Mouse (Mus musculus): ENCODE data around the gene Sfxn2. TPM values are rescaled to one million over a fixed set of nuclear protein-coding genes. Genes with fewer than 3 reads are reported as not detected.
"Not testable (repeated sequence)": the region's sequence is repeated elsewhere in the genome, so short reads cannot be mapped to it uniquely, and the experiment has no call there.

Gene Sfxn2
- polyA plus RNA-seq, 1 experiment from 2014 or later: 18.4 TPM

DNA sequence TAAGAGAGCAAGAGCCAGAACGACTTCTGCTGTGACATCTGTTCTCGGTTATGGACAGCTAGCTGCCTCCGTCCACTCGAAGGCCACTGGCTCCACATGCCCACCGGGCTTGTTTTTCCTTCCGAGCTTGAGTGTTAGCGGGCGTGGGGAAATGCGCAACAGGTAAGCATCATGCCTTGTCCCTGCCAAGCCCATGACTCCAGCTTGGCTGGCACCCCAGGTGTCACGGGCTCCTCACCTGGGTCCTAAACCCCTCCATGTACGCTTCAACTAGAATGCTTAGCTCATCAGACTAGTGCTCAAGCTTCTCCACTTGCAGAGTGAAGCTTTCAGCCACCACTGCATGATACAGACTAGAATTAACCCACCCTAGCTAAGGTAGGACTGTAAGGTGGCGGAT, 14.5 kb upstream of the Sfxn2 start:
- peak; percentile 74 for DNase-seq (ENCODE audit: low spot score)

GRCm38 (mm10) chr19:46562132-46562531, 11.0 kb upstream of the Sfxn2 start:
- DNase-seq (ENCODE audit: low spot score) (peak; percentile 90), ATAC-seq (peak; percentile 77)
- no peaks in the 10 kb centered on the region for H3K27me3 ChIP-seq (replicated peaks; ENCODE audit: insufficient read depth, low read length)
- 3% methylated on average over 1 of the region's 1 CpGs for WGBS
- no peak overlapping the region for H3K4me2 ChIP-seq (replicated peaks; ENCODE audit: low read depth, low read length)
- no peaks in the 10 kb centered on the region for H3K9me3 ChIP-seq (ENCODE audit: low read length)
- no peaks in the 10 kb centered on the region for H3K4me1 ChIP-seq (ENCODE audit: insufficient read depth, low read depth, low read length)
- 0 out of 2 replicates have a peak overlapping the region, but pooled peaks have one; percentile 23 for H3K27ac ChIP-seq (ENCODE audit: low read length)
- no peak for TF ChIP-seq EP300 (IDR thresholded peaks at IDR 0.05)
- TF ChIP-seq CTCF (IDR thresholded peaks at IDR 0.05): peak; percentile 92
- H3K4me3 ChIP-seq (ENCODE audit: low read depth, low read length): no peak overlapping the region
- H3K9ac ChIP-seq (replicated peaks; ENCODE audit: low read depth): no peak overlapping the region
- no peaks in the 10 kb centered on the region; the same call in 1 of the 2 replicates for H3K36me3 ChIP-seq (ENCODE audit: insufficient read depth, low read length)

More for the DNA sequence above, 14.5 kb upstream of the Sfxn2 start:
- no peak overlapping the region for H3K4me3 ChIP-seq (ENCODE audit: low read depth, low read length)
- no peaks in the 10 kb centered on the region for H3K4me1 ChIP-seq (ENCODE audit: insufficient read depth, low read depth, low read length)
- 53% methylated on average over 12 of the region's 12 CpGs for WGBS
- ATAC-seq: peak; percentile 81
- no peaks in the 10 kb centered on the region for H3K9me3 ChIP-seq (ENCODE audit: low read length)
- no peak overlapping the region for H3K9ac ChIP-seq (replicated peaks; ENCODE audit: low read depth)
- no peaks in the 10 kb centered on the region for H3K36me3 ChIP-seq (ENCODE audit: insufficient read depth, low read length)
- H3K27me3 ChIP-seq (replicated peaks; ENCODE audit: insufficient read depth, low read length): no peaks in the 10 kb centered on the region
- TF ChIP-seq CTCF (IDR thresholded peaks at IDR 0.05) (no peak), EP300 (IDR thresholded peaks at IDR 0.05) (no peak)
- H3K4me2 ChIP-seq (replicated peaks; ENCODE audit: low read depth, low read length): no peak overlapping the region
- H3K27ac ChIP-seq (ENCODE audit: low read length): no peak overlapping the region

- H3K36me3 ChIP-seq (ENCODE audit: insufficient read depth, low read length): no peaks in the 10 kb centered on the region; the same call in 1 of the 2 replicates
- H3K27me3 ChIP-seq (replicated peaks; ENCODE audit: insufficient read depth, low read length): no peaks in the 10 kb centered on the region
- 0 out of 2 replicates have a peak overlapping the region, but pooled peaks have one; percentile 23 for H3K27ac ChIP-seq (ENCODE audit: low read length)
- no peaks in the 10 kb centered on the region for H3K9me3 ChIP-seq (ENCODE audit: low read length)
- TF ChIP-seq CTCF (IDR thresholded peaks at IDR 0.05): no peak
- TF ChIP-seq EP300 (IDR thresholded peaks at IDR 0.05): no peak
- peak; percentile 44 for DNase-seq (ENCODE audit: low spot score)
- H3K4me2 ChIP-seq (replicated peaks; ENCODE audit: low read depth, low read length): no peak overlapping the region
- H3K4me1 ChIP-seq (ENCODE audit: insufficient read depth, low read depth, low read length): no peaks in the 10 kb centered on the region
- H3K9ac ChIP-seq (replicated peaks; ENCODE audit: low read depth): no peak overlapping the region
- 80% methylated on average over 14 of the region's 14 CpGs for WGBS
- H3K4me3 ChIP-seq (ENCODE audit: low read depth, low read length): no peak overlapping the region
- ATAC-seq: no peak
These were observed 10.3 kb upstream of the Sfxn2 start for GRCm38 (mm10) chr19:46562581-46563515.

DNA sequence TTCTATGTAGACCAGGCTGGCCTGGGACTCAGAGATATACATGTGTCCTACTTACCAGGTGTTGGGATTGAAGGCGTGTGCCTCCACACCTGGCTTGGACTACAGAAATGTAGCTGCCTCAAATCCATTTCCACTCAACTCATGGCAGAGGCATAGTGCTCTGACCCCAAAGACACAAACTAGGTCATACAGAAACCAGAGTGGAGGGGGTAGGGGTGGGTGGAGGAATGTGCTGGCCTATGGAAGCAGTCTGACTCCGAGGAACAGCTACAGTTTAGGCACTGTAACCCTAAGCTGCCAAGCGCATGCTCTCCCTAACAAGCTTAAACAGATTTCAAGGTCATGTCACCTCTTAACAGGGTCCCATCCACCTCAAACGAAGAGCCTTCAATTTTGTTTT, 9.6 kb upstream of the Sfxn2 start:
- no peak for TF ChIP-seq CTCF (IDR thresholded peaks at IDR 0.05)
- no peak for DNase-seq (ENCODE audit: low spot score)
- 68% methylated on average over 4 of the region's 4 CpGs for WGBS
- ATAC-seq: no peak
- H3K27ac ChIP-seq (ENCODE audit: low read length): no peak overlapping the region
- H3K4me2 ChIP-seq (replicated peaks; ENCODE audit: low read depth, low read length): no peak overlapping the region
- no peaks in the 10 kb centered on the region for H3K4me1 ChIP-seq (ENCODE audit: insufficient read depth, low read depth, low read length)
- no peak overlapping the region for H3K4me3 ChIP-seq (ENCODE audit: low read depth, low read length)
- no peaks in the 10 kb centered on the region for H3K9me3 ChIP-seq (ENCODE audit: low read length)
- H3K36me3 ChIP-seq (ENCODE audit: insufficient read depth, low read length): no peaks in the 10 kb centered on the region; the same call in 1 of the 2 replicates
- no peak overlapping the region for H3K9ac ChIP-seq (replicated peaks; ENCODE audit: low read depth)
- no peaks in the 10 kb centered on the region for H3K27me3 ChIP-seq (replicated peaks; ENCODE audit: insufficient read depth, low read length)

GRCm38 (mm10) chr19:46564043-46564462, 9.1 kb upstream of the Sfxn2 start:
- WGBS: 71% methylated on average over 14 of the region's 14 CpGs
- no peak for TF ChIP-seq EP300 (IDR thresholded peaks at IDR 0.05)
- no peak for TF ChIP-seq CTCF (IDR thresholded peaks at IDR 0.05)
- Histone ChIP-seq H3K9ac (replicated peaks; ENCODE audit: low read depth) (no peak overlapping the region), H3K27me3 (replicated peaks; ENCODE audit: insufficient read depth, low read length) (no peaks in the 10 kb centered on the region), H3K9me3 (ENCODE audit: low read length) (no peaks in the 10 kb centered on the region), H3K4me2 (replicated peaks; ENCODE audit: low read depth, low read length) (no peak overlapping the region), H3K4me3 (ENCODE audit: low read depth, low read length) (no peak overlapping the region), H3K36me3 (ENCODE audit: insufficient read depth, low read length) (no peaks in the 10 kb centered on the region; the same call in 1 of the 2 replicates), H3K4me1 (ENCODE audit: insufficient read depth, low read depth, low read length) (no peaks in the 10 kb centered on the region), H3K27ac (ENCODE audit: low read length) (no peak overlapping the region)
- ATAC-seq (no peak), DNase-seq (ENCODE audit: low spot score) (no peak)

GRCm38 (mm10) chr19:46571211-46571877, 1.8 kb upstream of the Sfxn2 start:
- not testable (repeated sequence) for DNase-seq (ENCODE audit: low spot score); H3K36me3 ChIP-seq (ENCODE audit: insufficient read depth, low read length); H3K4me2 ChIP-seq (replicated peaks; ENCODE audit: low read depth, low read length); H3K4me1 ChIP-seq (ENCODE audit: insufficient read depth, low read depth, low read length); ATAC-seq; H3K27me3 ChIP-seq (replicated peaks; ENCODE audit: insufficient read depth, low read length); H3K9ac ChIP-seq (replicated peaks; ENCODE audit: low read depth); H3K27ac ChIP-seq (ENCODE audit: low read length); H3K9me3 ChIP-seq (ENCODE audit: low read length); H3K4me3 ChIP-seq (ENCODE audit: low read depth, low read length)
- WGBS: 61% methylated on average over 3 of the region's 3 CpGs

All from lung, postnatal 0 days (tissue).